Mouse (Mus musculus) C2C12 (cell line): Measurements from ENCODE around the gene Cacnb4. TPM values are rescaled to one million over a fixed set of nuclear protein-coding genes. Genes with fewer than 3 reads are reported as not detected.

ENCODE experiments used
- H3K27me3 ChIP-seq: one replicate; pipeline ENCODE4 v1.6.1; 2011; ENCODE audit not compliant: control insufficient read depth, insufficient read depth, insufficient read length
- H3K36me3 ChIP-seq: one replicate; pipeline ENCODE4 v1.6.1; 2011; ENCODE audit not compliant: control insufficient read depth, insufficient read depth
- H3K4me3 ChIP-seq: one replicate; pipeline ENCODE4 v1.5.1; 2011; ENCODE audit warnings: mild to moderate bottlenecking, control low read depth; ENCODE audit not compliant: poor library complexity, insufficient read depth, severe bottlenecking
- H3K79me2 ChIP-seq: one replicate; pipeline ENCODE4 v1.6.1; 2011; ENCODE audit not compliant: control insufficient read depth, insufficient read depth
- H3K79me3 ChIP-seq: one replicate; pipeline ENCODE4 v1.6.1; 2011; ENCODE audit warnings: low read depth, control low read depth
- H3ac ChIP-seq: one replicate; pipeline ENCODE3; 2011; ENCODE audit warnings: low read depth; ENCODE audit not compliant: control insufficient read depth, insufficient read length
- CEBPB ChIP-seq: IDR thresholded peaks from one replicate; pipeline ENCODE4 v1.6.1; 2011; ENCODE audit warnings: low read depth, mild to moderate bottlenecking, control low read depth, moderate library complexity
- FOSL1 ChIP-seq: IDR thresholded peaks from one replicate; pipeline ENCODE4 v1.8.0; 2011; ENCODE audit warnings: mild to moderate bottlenecking, low read length; ENCODE audit not compliant: poor library complexity, insufficient read depth, severe bottlenecking
- polyA plus RNA-seq: library from polyadenylated mRNA; unstranded; fragments of >200 nt; fragmentation: generic; extraction: Trizol; gene quantifications from one replicate; pipeline ENCODE4 v1.2.1, GENCODE M21; 2012; ENCODE audit warnings: missing spikeins

Gene Cacnb4
- polyA plus RNA-seq, 1 experiment = 0.01 TPM

DNA sequence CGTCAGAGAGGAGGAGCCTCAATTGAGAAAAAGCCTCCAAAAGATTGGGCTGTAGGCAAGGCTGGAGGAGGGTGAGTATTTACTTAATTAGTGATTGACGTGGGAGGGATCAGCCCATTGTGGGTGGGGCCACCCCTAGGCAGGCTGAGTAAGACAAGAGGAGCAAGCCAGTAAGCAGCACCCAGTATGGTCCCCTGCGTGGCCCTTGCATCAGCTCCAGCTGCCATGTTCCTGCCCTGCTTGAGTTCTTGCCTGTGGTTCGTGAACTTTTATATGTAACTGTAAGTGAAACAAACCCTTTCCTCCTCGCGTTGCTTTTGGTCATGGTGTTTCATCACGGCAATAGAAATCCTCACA, 298.2 kb downstream of the Cacnb4 start, which contains the start of gene Neb:
TSS of gene Neb (minus strand) at position 27 of the 357 bp plus-strand sequence.
- H3K27me3 ChIP-seq = no peaks in the 10 kb centered on the region
- H3K79me3 ChIP-seq = no peaks in the 10 kb centered on the region
- TF ChIP-seq FOSL1 = no peak
- no peak for TF ChIP-seq CEBPB
- no peak within 1 kb of the TSS for H3ac ChIP-seq
- no peak within 1 kb of the TSS for H3K4me3 ChIP-seq
- H3K79me2 ChIP-seq = no peaks in the 10 kb centered on the region
- no peaks in the 10 kb centered on the region for H3K36me3 ChIP-seq

Other genes starting within 250 kb of the Cacnb4 start
- 12.9 TPM for gene Stam2, start 65.5 kb upstream of the Cacnb4 start, polyA plus RNA-seq
- 2.6 TPM for gene Fmnl2, start 181.0 kb upstream of the Cacnb4 start, polyA plus RNA-seq